Mouse (Mus musculus): ENCODE results near the gene 1700069L16Rik.

The 1700069L16Rik gene

GRCm38 (mm10) chr5:113734376-113734775 lies 9.8 kb upstream of the 1700069L16Rik start:
- DNase-seq (ENCODE audit: low read depth, low spot score): no peak

DNA sequence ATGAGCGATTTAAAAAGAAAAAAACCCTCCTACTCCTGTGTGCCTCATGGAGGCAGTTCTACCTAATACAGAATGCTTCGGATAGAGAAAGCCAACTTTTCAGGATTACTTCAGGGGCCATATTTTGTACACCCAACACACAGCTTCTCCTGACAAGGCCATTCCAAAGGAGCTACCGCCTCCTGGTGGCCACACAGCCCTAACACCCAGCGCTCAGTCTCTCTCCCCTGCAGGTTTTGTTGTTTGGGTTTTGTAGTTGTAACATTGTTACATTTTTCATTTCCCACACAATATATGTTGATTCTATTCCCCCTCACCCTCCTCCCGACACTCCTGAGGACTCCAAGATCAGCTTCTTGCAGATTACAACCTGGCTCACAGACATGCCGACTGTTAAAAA lies 7.6 kb upstream of the 1700069L16Rik start:
- no peak for DNase-seq (ENCODE audit: low read depth, low spot score)

DNA sequence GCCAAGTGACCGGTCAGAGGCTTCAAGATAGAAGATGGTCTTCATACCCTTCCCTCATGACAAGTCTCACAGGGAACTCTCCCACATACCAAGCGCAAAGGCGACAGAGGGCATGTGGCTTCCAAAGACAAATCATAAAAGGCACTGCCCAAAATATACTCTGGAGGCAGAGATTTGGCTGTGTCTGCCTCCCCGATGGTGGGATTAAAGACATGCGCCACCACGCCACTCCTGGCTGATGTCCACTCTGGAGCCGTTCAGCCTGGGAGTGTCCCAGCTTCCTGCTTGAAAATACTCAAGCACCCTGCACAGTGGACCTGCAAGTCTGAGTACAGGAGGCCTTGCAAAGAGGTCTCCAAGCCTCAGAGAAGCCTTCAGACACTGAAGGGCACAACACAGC lies 6.6 kb upstream of the 1700069L16Rik start:
- no peak for DNase-seq (ENCODE audit: low read depth, low spot score)

GRCm38 (mm10) chr5:113730641-113731121 lies 6.1 kb upstream of the 1700069L16Rik start:
- DNase-seq (ENCODE audit: low read depth, low spot score): no peak

DNA sequence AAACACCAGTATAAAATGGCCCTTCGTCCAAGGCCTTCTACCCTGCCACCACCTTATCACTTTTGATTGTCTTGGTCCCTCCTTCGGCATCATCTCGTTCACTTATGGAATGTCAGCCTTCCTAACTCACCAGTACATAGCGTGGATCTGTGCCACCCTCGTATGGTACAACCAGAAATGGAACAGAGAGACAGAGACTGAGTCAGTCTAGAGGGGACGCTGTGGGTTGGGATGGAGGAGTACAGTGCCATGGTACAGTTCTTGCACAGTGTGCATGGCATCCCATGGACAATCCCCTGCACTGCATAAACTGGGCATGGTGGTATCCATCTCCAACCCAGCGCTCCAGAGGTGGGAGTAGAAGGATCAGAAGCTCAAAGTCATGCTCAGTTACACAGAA lies 4.1 kb upstream of the 1700069L16Rik start:
- DNase-seq (ENCODE audit: low read depth, low spot score): no peak

DNA sequence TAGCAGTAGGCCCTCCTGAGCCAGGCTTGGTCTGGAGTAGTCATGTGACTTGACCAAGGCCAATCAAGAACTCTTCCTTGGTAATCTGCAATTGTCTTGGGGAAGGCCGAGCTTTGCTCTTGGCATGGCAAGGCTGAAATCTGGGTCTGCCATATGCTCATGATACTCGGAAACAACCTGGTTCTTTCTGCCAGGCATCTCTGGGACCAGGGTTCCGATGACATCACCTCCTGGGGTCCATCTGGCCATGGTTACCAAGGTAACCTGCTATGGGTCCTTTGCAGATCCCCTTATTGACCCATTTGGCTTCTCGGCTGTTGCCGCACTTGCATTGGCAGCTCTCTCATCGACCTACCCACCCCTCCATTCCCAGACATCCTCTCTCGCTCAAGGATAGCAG lies 3.4 kb upstream of the 1700069L16Rik start:
- no peak for DNase-seq (ENCODE audit: low read depth, low spot score)

DNA sequence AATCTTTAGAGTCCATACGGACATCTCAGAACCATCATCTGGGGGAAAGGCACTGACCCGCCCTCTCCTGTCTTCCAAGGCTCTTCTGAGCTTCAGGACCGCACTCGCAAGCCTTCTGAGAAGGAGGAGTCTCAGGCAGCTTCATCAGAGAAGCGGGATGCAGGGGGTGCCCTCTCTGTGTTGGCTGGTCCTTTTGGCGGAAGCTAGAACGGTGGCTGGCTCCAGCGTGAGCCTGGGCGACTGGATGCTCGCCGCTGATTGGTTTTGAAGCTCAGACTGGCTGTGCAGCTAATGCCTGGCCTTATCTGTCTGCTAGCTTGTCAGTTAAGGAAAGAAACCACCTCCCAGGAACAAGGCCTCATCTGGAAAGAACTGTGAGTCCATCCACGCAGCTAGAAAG lies 2.7 kb upstream of the 1700069L16Rik start:
- DNase-seq (ENCODE audit: low read depth, low spot score): no peak

- DNase-seq (ENCODE audit: low read depth, low spot score): no peak
These were observed 2.0 kb upstream of the 1700069L16Rik start for GRCm38 (mm10) chr5:113726618-113727017.

- DNase-seq (ENCODE audit: low read depth, low spot score): no peak
These were observed 845 bp upstream of the 1700069L16Rik start for GRCm38 (mm10) chr5:113725417-113725816.

DNA sequence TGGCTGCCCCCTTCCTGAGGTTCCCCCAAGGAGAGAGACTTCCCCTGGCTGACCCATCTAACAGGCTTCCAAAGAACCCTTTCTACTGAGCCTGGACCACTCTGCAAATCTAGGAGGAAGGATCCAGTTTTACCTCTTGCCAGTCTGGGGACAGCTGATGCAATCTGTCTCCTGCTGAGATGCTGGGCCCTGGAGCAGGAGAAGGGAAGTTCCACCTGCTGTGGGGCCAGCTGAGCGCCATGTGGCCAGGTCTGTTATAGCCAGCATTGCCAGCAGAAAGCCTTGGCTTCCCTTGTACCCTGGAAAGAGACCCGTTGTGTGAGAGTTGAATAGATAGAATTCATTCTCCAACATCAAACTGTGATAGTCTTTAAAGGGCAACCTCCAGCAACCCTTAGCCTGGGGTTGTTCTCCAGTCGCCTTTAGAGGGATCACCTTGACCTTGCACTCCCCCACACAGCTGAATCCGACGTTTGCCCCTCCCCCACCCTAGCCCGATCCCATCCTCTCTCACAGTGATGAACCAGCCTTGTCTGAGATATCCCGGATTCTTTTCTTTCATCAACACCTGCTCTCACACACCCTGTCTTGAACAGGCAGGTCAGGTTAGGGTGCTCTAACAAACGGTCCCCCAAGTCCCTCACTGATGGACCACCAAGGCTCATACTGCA lies 870 bp downstream of the 1700069L16Rik start:
- no peak for DNase-seq (ENCODE audit: low read depth, low spot score)

- no peak for DNase-seq (ENCODE audit: low read depth, low spot score)
These were observed 2.2 kb downstream of the 1700069L16Rik start for GRCm38 (mm10) chr5:113722224-113723013.

DNA sequence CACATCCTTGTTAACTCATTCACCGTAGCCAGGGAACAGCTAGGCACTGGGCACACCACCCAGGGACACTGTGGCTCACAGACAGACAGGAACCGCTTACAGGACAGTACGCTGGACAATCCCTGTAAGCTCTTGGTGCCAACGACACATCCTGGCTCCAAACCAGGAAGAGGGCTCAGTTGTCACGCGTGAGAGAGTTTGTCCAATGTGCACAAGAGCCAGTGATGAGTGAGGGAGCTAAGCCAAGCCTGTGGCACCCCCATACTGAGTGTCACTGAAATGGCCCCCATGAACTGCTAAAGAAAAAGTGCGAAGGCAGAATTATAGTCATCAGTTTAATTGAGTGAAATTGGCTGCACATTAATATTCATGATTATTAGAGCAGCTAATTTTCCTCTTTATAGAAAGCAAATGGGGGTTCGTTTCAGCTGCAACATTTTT lies 5.3 kb downstream of the 1700069L16Rik start:
- no peak for DNase-seq (ENCODE audit: low read depth, low spot score)

GRCm38 (mm10) chr5:113716581-113717388 lies 7.8 kb downstream of the 1700069L16Rik start:
- DNase-seq (ENCODE audit: low read depth, low spot score): peak; percentile 81

- no peak for DNase-seq (ENCODE audit: low read depth, low spot score)
These were observed 11.7 kb downstream of the 1700069L16Rik start for GRCm38 (mm10) chr5:113712861-113713260.

- DNase-seq (ENCODE audit: low read depth, low spot score): no peak
These were observed 20.6 kb downstream of the 1700069L16Rik start for GRCm38 (mm10) chr5:113703803-113704585.

- DNase-seq (ENCODE audit: low read depth, low spot score): no peak
These were observed 24.1 kb downstream of the 1700069L16Rik start for GRCm38 (mm10) chr5:113700388-113701023.

DNA sequence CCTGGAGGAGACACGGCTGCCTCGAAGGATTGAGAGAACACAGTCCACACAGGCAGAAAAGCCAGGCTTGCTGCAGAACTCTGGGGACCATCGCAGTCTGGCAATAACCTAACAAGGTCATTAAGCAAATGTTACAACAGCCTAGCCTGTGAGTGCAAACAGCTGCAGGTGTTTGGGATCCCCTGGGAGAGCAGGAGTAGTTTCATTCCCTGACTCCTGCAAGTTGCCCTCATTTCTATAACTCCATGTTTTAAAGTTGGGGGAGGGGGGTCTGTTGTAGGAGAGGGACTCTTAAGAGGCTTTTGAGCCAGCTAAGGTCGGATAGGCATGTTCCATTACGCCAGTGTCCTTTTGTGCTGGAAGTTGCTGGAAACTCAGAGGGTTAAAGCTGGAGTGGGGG lies 30.2 kb downstream of the 1700069L16Rik start:
- DNase-seq (ENCODE audit: low read depth, low spot score): no peak

DNA sequence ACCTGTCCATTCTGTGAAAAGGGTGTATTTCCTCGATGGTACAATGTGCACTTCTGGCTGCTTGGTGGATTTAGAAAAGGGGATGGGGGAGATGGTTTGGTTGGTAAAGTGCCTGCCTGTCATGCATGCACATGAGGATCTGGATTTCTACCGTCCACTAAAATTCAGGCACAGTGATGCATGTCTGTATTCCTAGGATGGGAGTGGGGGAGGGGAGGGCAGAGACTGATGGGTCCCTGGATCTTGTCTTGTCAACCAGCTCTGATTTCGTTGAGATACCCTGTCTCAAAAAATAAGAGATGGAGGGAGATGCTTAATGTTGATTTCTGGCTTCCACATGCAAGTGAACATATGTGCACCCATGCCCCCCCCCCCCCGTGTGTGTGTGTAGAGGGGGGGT lies 30.6 kb downstream of the 1700069L16Rik start:
- no peak for DNase-seq (ENCODE audit: low read depth, low spot score)

DNA sequence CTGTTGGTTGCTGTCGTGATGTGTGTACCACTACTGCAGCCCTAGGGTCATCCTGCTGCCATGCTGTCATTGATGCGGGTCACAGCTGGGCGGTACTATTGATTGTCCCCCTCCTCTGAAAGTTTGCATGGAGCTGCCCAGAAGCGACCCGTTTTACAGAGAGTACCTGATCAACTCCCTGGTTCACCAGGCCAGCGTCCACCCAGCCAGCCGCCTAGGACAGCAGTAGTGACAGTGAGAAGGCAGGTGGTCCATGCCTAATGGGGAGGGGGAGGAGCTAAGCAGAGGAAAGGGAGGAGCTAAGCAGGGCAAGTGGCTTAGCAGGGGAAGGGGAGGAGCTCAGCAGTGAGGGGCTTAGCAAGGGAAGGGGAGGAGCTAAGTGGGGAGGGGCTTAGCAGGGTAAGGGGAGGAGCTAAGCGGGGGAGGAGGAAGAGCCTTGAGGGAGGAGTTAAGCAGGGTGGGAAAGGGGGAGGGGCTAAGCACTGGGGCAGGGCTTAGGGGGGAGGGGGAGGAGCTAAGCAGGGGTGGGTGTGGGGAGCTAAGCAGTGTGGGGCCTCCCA lies 31.3 kb downstream of the 1700069L16Rik start:
- DNase-seq (ENCODE audit: low read depth, low spot score): no peak

DNA sequence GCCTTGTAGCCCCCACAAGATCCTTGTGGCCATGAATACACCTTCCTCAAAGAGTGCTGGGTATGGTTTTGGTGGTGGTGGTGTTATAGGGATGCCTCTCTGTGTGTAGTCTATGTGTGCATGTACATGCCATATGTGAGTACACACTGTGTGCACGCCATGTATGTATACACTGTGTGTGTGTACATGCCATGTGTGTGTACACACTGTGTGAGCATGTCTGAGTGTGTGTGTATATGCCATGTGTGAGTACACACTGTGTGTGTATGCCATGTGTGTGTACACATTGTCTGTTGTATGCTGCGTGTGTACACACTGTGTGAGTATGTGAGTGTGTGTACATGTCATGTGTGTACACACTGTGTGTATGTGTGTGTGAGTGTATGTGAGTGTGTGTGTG lies 33.7 kb downstream of the 1700069L16Rik start:
- no peak for DNase-seq (ENCODE audit: low read depth, low spot score)

Data from brain, embryonic 18.5 days (tissue).